ENCODE assay signal across 21 mouse cellular contexts in the genomic region with DNA sequence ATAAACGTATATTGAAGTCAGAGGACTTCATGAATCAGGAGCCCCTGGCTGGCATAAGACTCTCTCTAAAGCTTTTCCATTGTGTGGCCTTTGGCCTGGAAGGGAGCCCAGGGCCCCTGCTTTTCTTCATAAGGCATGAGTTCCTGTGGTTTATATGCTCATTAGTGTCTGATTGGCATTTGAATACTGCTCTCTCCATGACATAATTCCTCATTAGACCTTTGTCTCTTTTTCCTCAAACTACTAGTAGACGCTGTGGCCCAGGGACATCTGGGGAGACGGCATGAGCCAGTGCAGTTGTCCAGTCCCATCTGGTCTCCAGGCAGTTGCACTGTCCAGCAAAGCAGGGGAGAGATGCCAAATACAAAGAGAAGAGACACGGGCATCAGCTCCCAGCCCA.
A peak's percentile ranks its signal among the peaks of the same experiment; 100 is the strongest.
DNase-seq lines count a peak whose midpoint lies in the region; ATAC-seq lines count a peak whose summit lies in the region.
"Had no signal": no experiment of that assay in that cellular context is flagged by ENCODE, and none has a peak within 500 bp of the region (broad histone marks: within the 10 kb centered on the region; RNA-seq: fewer than 3 reads in every experiment).

No protein-coding gene starts in this region.

- no peaks in the 10 kb centered on the region for H3K36me3 ChIP-seq in embryonic facial prominence, embryonic 14.5 days (ENCODE audit: control insufficient read depth, insufficient read depth, low read length)
- H3K36me3 ChIP-seq in embryonic facial prominence, embryonic 10.5 days (replicated peaks): no peaks in the 10 kb centered on the region
- H3K36me3 ChIP-seq in midbrain, embryonic 14.5 days (ENCODE audit: control insufficient read depth, insufficient read depth, low read length): no peaks in the 10 kb centered on the region
- H3K36me3 ChIP-seq in midbrain, embryonic 11.5 days (ENCODE audit: control insufficient read depth, insufficient read depth, low read length): no peaks in the 10 kb centered on the region
- no peaks in the 10 kb centered on the region for H3K36me3 ChIP-seq in midbrain, embryonic 15.5 days (replicated peaks)
- H3K36me3 ChIP-seq: G1E; heart, embryonic 13.5 days; limb, embryonic 12.5 days; liver, embryonic 12.5 days had no signal

- H3K9ac ChIP-seq in embryonic facial prominence, embryonic 14.5 days (ENCODE audit: low read depth, low read length): no peak overlapping the region
- no peak overlapping the region for H3K9ac ChIP-seq in midbrain, embryonic 14.5 days (replicated peaks; ENCODE audit: low read length)
- H3K9ac ChIP-seq in midbrain, embryonic 11.5 days (ENCODE audit: low read length): no peak overlapping the region
- no peak overlapping the region for H3K9ac ChIP-seq in midbrain, embryonic 15.5 days
- H3K9ac ChIP-seq: heart, embryonic 13.5 days; limb, embryonic 12.5 days; liver, embryonic 12.5 days had no signal

- WGBS in embryonic facial prominence, embryonic 14.5 days: 74% methylated on average over 4 of the region's 4 CpGs
- 75% methylated on average over 4 of the region's 4 CpGs for WGBS in embryonic facial prominence, embryonic 10.5 days
- 42% methylated on average over 4 of the region's 4 CpGs for WGBS in midbrain, embryonic 14.5 days
- WGBS in midbrain, embryonic 11.5 days: 69% methylated on average over 4 of the region's 4 CpGs
- WGBS in midbrain, embryonic 15.5 days: 46% methylated on average over 4 of the region's 4 CpGs

- intact Hi-C loops in left cerebral cortex, postnatal 25 days (cut with DNase I): no loop called here

- H3K9me3 ChIP-seq in embryonic facial prominence, embryonic 14.5 days (ENCODE audit: control insufficient read depth, low read length): no peaks in the 10 kb centered on the region
- H3K9me3 ChIP-seq in embryonic facial prominence, embryonic 10.5 days: no peaks in the 10 kb centered on the region
- no peaks in the 10 kb centered on the region for H3K9me3 ChIP-seq in midbrain, embryonic 14.5 days (ENCODE audit: control insufficient read depth, low read length)
- H3K9me3 ChIP-seq in midbrain, embryonic 11.5 days (ENCODE audit: control insufficient read depth, low read length): no peaks in the 10 kb centered on the region
- no peaks in the 10 kb centered on the region for H3K9me3 ChIP-seq in midbrain, embryonic 15.5 days
- H3K9me3 ChIP-seq: G1E; heart, embryonic 13.5 days; limb, embryonic 12.5 days; liver, embryonic 12.5 days; megakaryocyte, embryonic 14.5 days had no signal

- no peaks in the 10 kb centered on the region for H3K27me3 ChIP-seq in embryonic facial prominence, embryonic 14.5 days (replicated peaks; ENCODE audit: control insufficient read depth, insufficient read depth, low read length)
- H3K27me3 ChIP-seq in embryonic facial prominence, embryonic 10.5 days (replicated peaks; ENCODE audit: low read depth, poor library complexity, severe bottlenecking): no peaks in the 10 kb centered on the region
- no peaks in the 10 kb centered on the region for H3K27me3 ChIP-seq in midbrain, embryonic 14.5 days (ENCODE audit: control insufficient read depth, insufficient read depth, low read length)
- no peaks in the 10 kb centered on the region for H3K27me3 ChIP-seq in midbrain, embryonic 11.5 days (ENCODE audit: control insufficient read depth, insufficient read depth, low read length)
- no peaks in the 10 kb centered on the region for H3K27me3 ChIP-seq in midbrain, embryonic 15.5 days (replicated peaks)
- H3K27me3 ChIP-seq: heart, embryonic 13.5 days; limb, embryonic 12.5 days; liver, embryonic 12.5 days; megakaryocyte, embryonic 14.5 days had no signal

- no peak overlapping the region for H3K27ac ChIP-seq in embryonic facial prominence, embryonic 14.5 days (replicated peaks; ENCODE audit: low read depth, low read length)
- H3K27ac ChIP-seq in embryonic facial prominence, embryonic 10.5 days (replicated peaks): no peak overlapping the region
- H3K27ac ChIP-seq in midbrain, embryonic 14.5 days (replicated peaks; ENCODE audit: low read depth, low read length): no peak overlapping the region
- H3K27ac ChIP-seq in midbrain, embryonic 11.5 days (ENCODE audit: low read depth, low read length): no peak overlapping the region
- H3K27ac ChIP-seq in midbrain, embryonic 15.5 days: no peak overlapping the region
- H3K27ac ChIP-seq: heart, embryonic 13.5 days; left cerebral cortex, adult 2 months; limb, embryonic 12.5 days; liver, embryonic 12.5 days; stomach, postnatal 0 days had no signal

- no peaks in the 10 kb centered on the region for H3K4me1 ChIP-seq in embryonic facial prominence, embryonic 14.5 days (ENCODE audit: control insufficient read depth, insufficient read depth, low read length)
- no peaks in the 10 kb centered on the region for H3K4me1 ChIP-seq in embryonic facial prominence, embryonic 10.5 days
- H3K4me1 ChIP-seq in midbrain, embryonic 14.5 days (ENCODE audit: control insufficient read depth, insufficient read depth, low read length): no peaks in the 10 kb centered on the region
- H3K4me1 ChIP-seq in midbrain, embryonic 11.5 days (ENCODE audit: control insufficient read depth, insufficient read depth, low read length): no peaks in the 10 kb centered on the region
- H3K4me1 ChIP-seq in midbrain, embryonic 15.5 days: no peaks in the 10 kb centered on the region
- H3K4me1 ChIP-seq: limb, embryonic 12.5 days; liver, embryonic 12.5 days; megakaryocyte, embryonic 14.5 days had no signal

- H3K4me2 ChIP-seq in embryonic facial prominence, embryonic 14.5 days (ENCODE audit: low read depth, low read length): no peak overlapping the region
- no peak overlapping the region for H3K4me2 ChIP-seq in midbrain, embryonic 14.5 days (ENCODE audit: low read length)
- no peak overlapping the region for H3K4me2 ChIP-seq in midbrain, embryonic 11.5 days
- H3K4me2 ChIP-seq in midbrain, embryonic 15.5 days: no peak overlapping the region
- H3K4me2 ChIP-seq: heart, embryonic 13.5 days; limb, embryonic 12.5 days; liver, embryonic 12.5 days had no signal

- no peak overlapping the region for H3K4me3 ChIP-seq in embryonic facial prominence, embryonic 14.5 days (ENCODE audit: low read depth, low read length)
- H3K4me3 ChIP-seq in embryonic facial prominence, embryonic 10.5 days: no peak overlapping the region
- no peak overlapping the region for H3K4me3 ChIP-seq in midbrain, embryonic 14.5 days (replicated peaks; ENCODE audit: low read depth, low read length)
- H3K4me3 ChIP-seq in midbrain, embryonic 11.5 days (ENCODE audit: low read depth, low read length): no peak overlapping the region
- no peak overlapping the region for H3K4me3 ChIP-seq in midbrain, embryonic 15.5 days
- H3K4me3 ChIP-seq: heart, embryonic 13.5 days; left cerebral cortex, adult 2 months; limb, embryonic 12.5 days; liver, embryonic 12.5 days; megakaryocyte, embryonic 14.5 days had no signal

- peak; percentile 50 for DNase-seq in embryonic facial prominence, embryonic 14.5 days (ENCODE audit: low spot score)
- no peak for DNase-seq in embryonic facial prominence, embryonic 10.5 days (ENCODE audit: low spot score)
- DNase-seq in midbrain, embryonic 14.5 days: peak; percentile 25
- DNase-seq in midbrain, embryonic 11.5 days (ENCODE audit: low spot score, missing footprints): no peak
- no peak for DNase-seq in thymus, postnatal 4 days
- DNase-seq in adrenal gland, adult (ENCODE audit: inconsistent age in 2 of 2, low spot score in 1 of 2): no peak
- no peak for DNase-seq in left cerebral cortex, postnatal 25 days (ENCODE audit: low spot score in 2 of 2)
- DNase-seq: cerebellum, postnatal 36 days; gastrocnemius, postnatal 10 days; heart, adult 11 months; kidney, adult 2 months; kidney, postnatal 14 days; lung, adult 2 months had no signal

- no peak; the same call in 1 of the 2 replicates for ATAC-seq in embryonic facial prominence, embryonic 14.5 days (ENCODE audit: low read depth)
- ATAC-seq in midbrain, embryonic 14.5 days (ENCODE audit: low FRiP score, low TSS enrichment): no peak
- ATAC-seq in midbrain, embryonic 11.5 days (ENCODE audit: low FRiP score): no peak
- ATAC-seq in midbrain, embryonic 15.5 days (replicated peaks): 0 out of 2 replicates have a peak, but pooled peaks have one; percentile 33
- ATAC-seq: liver, embryonic 12.5 days had no signal

Comparison
In these comparisons a context has a peak if more than half of its experiments do, and no peak if none do; other contexts are left out.
1. DNase-seq: peak in embryonic facial prominence, embryonic 14.5 days (single experiment) and midbrain, embryonic 14.5 days (single experiment); none in embryonic facial prominence, embryonic 10.5 days (single experiment), midbrain, embryonic 11.5 days (single experiment), thymus, postnatal 4 days (single experiment), adrenal gland, adult (0 of 2) and left cerebral cortex, postnatal 25 days (0 of 2).